Mouse (Mus musculus) testis, adult 2 months (tissue): ENCODE measurements around the gene Atf6. TPM values are rescaled to one million over a fixed set of nuclear protein-coding genes. Genes with fewer than 3 reads are reported as not detected.
A peak's percentile ranks its signal among the peaks of the same experiment; 100 is the strongest.

ENCODE experiments used
- H3K27ac ChIP-seq: fragments of 200-500 bp; 2 replicates; pipeline ENCODE4 v1.5.1; 2012; ENCODE audit warnings: low read depth, low read length; ENCODE audit not compliant: control insufficient read depth, insufficient read depth
- H3K27me3 ChIP-seq: fragments of 200-500 bp; 2 replicates; pipeline ENCODE4 v1.6.1; 2012; ENCODE audit warnings: mild to moderate bottlenecking, low read length, moderate library complexity; ENCODE audit not compliant: control insufficient read depth, insufficient read depth
- H3K36me3 ChIP-seq: fragments of 200-500 bp; 2 replicates; pipeline ENCODE4 v1.6.1; 2012; ENCODE audit warnings: mild to moderate bottlenecking, low read length; ENCODE audit not compliant: control insufficient read depth, insufficient read depth
- H3K4me1 ChIP-seq: fragments of 200-500 bp; 2 replicates; pipeline ENCODE4 v1.6.1; 2012; ENCODE audit warnings: low read length; ENCODE audit not compliant: control insufficient read depth, insufficient read depth
- H3K4me3 ChIP-seq: fragments of 200-500 bp; 2 replicates; pipeline ENCODE4 v1.5.1; 2012; ENCODE audit warnings: low read depth, mild to moderate bottlenecking, low read length, moderate library complexity, mixed read lengths; ENCODE audit not compliant: control insufficient read depth
- CTCF ChIP-seq: fragments of 200-500 bp; IDR thresholded peaks from 2 replicates; pipeline ENCODE4 v1.5.1; 2012; ENCODE audit warnings: low read depth, mild to moderate bottlenecking, inconsistent platforms, low read length, moderate library complexity; ENCODE audit not compliant: control insufficient read depth, insufficient read depth, insufficient replicate concordance
- POLR2A ChIP-seq: fragments of 200-500 bp; IDR thresholded peaks from 2 replicates; pipeline ENCODE4 v1.6.1; 2012; ENCODE audit warnings: low read depth, mild to moderate bottlenecking, inconsistent platforms, low read length, moderate library complexity; ENCODE audit not compliant: control insufficient read depth
- polyA plus RNA-seq: library from polyadenylated mRNA; depleted of rRNA; stranded (reverse); fragments of >200 nt; gene quantifications from 2 replicates; pipeline ENCODE4 v1.2.3, GENCODE M21; 2012

The Atf6 gene
- polyA plus RNA-seq, 1 experiment = 6.3 TPM

GRCm38 (mm10) chr1:170894603-170895602 lies 27.3 kb upstream of the Atf6 start:
- Histone ChIP-seq H3K27me3 (no peaks in the 10 kb centered on the region), H3K27ac (no peak overlapping the region), H3K36me3 (no peaks in the 10 kb centered on the region), H3K4me3 (no peak overlapping the region), H3K4me1 (no peaks in the 10 kb centered on the region)
- TF ChIP-seq POLR2A = no peak
- TF ChIP-seq CTCF = no peak

- TF ChIP-seq CTCF = no peak
- TF ChIP-seq POLR2A = no peak
- H3K27me3 ChIP-seq = no peaks in the 10 kb centered on the region
- H3K36me3 ChIP-seq = no peaks in the 10 kb centered on the region
- no peak overlapping the region for H3K4me3 ChIP-seq
- no peak overlapping the region for H3K27ac ChIP-seq
- no peaks in the 10 kb centered on the region for H3K4me1 ChIP-seq
Observed at GRCm38 (mm10) chr1:170892279-170892678, 24.7 kb upstream of the Atf6 start.

GRCm38 (mm10) chr1:170891646-170892045 lies 24.1 kb upstream of the Atf6 start:
- Histone ChIP-seq H3K27me3 (no peaks in the 10 kb centered on the region), H3K27ac (no peak overlapping the region), H3K4me1 (no peaks in the 10 kb centered on the region), H3K4me3 (no peak overlapping the region), H3K36me3 (no peaks in the 10 kb centered on the region)
- no peak for TF ChIP-seq CTCF
- no peak for TF ChIP-seq POLR2A

- TF ChIP-seq POLR2A (no peak), CTCF (no peak)
Observed at GRCm38 (mm10) chr1:170889310-170889709, 21.7 kb upstream of the Atf6 start.

GRCm38 (mm10) chr1:170886044-170886458 lies 18.5 kb upstream of the Atf6 start:
- Histone ChIP-seq H3K4me1 (peaks cover 2% of the 10 kb centered on the region; the same call in 1 of the 2 replicates), H3K4me3 (peak overlapping the region; percentile 34), H3K27me3 (no peaks in the 10 kb centered on the region), H3K27ac (no peak overlapping the region), H3K36me3 (no peaks in the 10 kb centered on the region)
- TF ChIP-seq POLR2A (no peak), CTCF (no peak)

More at GRCm38 (mm10) chr1:170889310-170889709, 21.7 kb upstream of the Atf6 start:
- no peak overlapping the region for H3K4me3 ChIP-seq
- peaks cover 2% of the 10 kb centered on the region; the same call in 1 of the 2 replicates for H3K4me1 ChIP-seq
- H3K27ac ChIP-seq = no peak overlapping the region
- H3K27me3 ChIP-seq = no peaks in the 10 kb centered on the region
- H3K36me3 ChIP-seq = no peaks in the 10 kb centered on the region

- TF ChIP-seq CTCF (peak; percentile 82; the same call in 1 of the 2 replicates), POLR2A (peak; percentile 18; the same call in 1 of the 2 replicates)
- peak within 1 kb of the TSS; percentile 89 for H3K4me3 ChIP-seq
- peaks cover 2% of the 10 kb centered on the region; the same call in 1 of the 2 replicates for H3K4me1 ChIP-seq
- H3K27me3 ChIP-seq = no peaks in the 10 kb centered on the region
- peak within 1 kb of the TSS; percentile 64 for H3K27ac ChIP-seq
- H3K36me3 ChIP-seq = no peaks in the 10 kb centered on the region
Observed at GRCm38 (mm10) chr1:170884978-170885561, 17.5 kb upstream of the Atf6 start, which contains the start of the genes Gm26620 and Dusp12. Gene Gm26620, plus strand, starts transcription at chr1:170885065. Gene Dusp12, minus strand, starts transcription at chr1:170885540.

- peaks cover 2% of the 10 kb centered on the region; the same call in 1 of the 2 replicates for H3K4me1 ChIP-seq
- no peaks in the 10 kb centered on the region for H3K27me3 ChIP-seq
- H3K36me3 ChIP-seq = no peaks in the 10 kb centered on the region; the same call in 1 of the 2 replicates
- no peak overlapping the region for H3K27ac ChIP-seq
- no peak for TF ChIP-seq POLR2A
- TF ChIP-seq CTCF = no peak
- peak overlapping the region; percentile 89; the same call in 1 of the 2 replicates for H3K4me3 ChIP-seq
Observed at GRCm38 (mm10) chr1:170884390-170884789, 16.8 kb upstream of the Atf6 start.
